Mouse (Mus musculus): ENCODE data around the gene Twist2.

Twist2 gene

GRCm38 (mm10) chr1:91880156-91880555, 78.9 kb downstream of the Twist2 start:
- no peak for TF ChIP-seq GATA4 (IDR thresholded peaks at IDR 0.05; ENCODE audit: insufficient replicate concordance, low read length)

DNA sequence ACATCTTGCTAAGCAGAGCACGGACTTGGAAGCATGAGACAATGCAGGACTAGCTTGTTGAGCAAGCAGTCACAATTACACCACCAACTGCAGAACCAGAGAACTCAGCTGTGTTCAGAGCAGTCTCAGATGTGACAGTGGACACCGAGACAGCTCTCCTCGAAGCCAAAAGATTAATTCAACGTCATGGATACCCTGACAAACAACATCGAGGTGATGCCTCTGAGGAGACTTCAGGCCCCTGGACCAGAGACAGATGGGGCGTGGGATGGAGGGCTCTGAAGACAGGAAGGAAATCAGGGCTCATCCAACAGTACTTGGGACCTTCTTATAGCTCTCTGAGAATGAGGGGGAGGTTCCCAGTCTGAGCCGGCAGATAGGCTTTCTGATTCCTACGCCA, 79.6 kb downstream of the Twist2 start:
- no peak for TF ChIP-seq GATA4 (IDR thresholded peaks at IDR 0.05; ENCODE audit: insufficient replicate concordance, low read length)

GRCm38 (mm10) chr1:91883115-91883514, 81.9 kb downstream of the Twist2 start:
- TF ChIP-seq GATA4 (IDR thresholded peaks at IDR 0.05; ENCODE audit: insufficient replicate concordance, low read length), result no peak

DNA sequence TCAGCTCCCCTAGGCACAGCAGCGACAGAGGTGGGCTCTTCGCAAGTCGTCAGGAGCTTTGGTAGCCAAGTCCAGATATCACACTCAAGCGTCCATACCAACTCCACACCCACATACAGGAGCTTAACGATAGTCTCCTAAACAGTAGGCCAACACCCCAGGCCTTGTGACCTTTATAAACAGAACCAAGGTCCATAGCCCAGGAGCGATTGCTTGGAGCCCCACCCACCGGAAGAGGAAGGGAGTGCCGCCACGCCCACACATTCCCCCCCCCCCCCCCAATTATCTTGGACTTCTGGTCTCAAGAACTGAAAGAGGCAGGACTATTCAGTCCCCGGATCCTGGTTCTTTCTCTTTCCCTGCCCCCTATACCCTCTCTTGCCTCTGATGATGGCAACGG, 92.3 kb downstream of the Twist2 start:
- TF ChIP-seq GATA4 (IDR thresholded peaks at IDR 0.05; ENCODE audit: insufficient replicate concordance, low read length), result no peak

- TF ChIP-seq GATA4 (IDR thresholded peaks at IDR 0.05; ENCODE audit: insufficient replicate concordance, low read length), result no peak
These were observed 93.0 kb downstream of the Twist2 start for GRCm38 (mm10) chr1:91894286-91894685.

DNA sequence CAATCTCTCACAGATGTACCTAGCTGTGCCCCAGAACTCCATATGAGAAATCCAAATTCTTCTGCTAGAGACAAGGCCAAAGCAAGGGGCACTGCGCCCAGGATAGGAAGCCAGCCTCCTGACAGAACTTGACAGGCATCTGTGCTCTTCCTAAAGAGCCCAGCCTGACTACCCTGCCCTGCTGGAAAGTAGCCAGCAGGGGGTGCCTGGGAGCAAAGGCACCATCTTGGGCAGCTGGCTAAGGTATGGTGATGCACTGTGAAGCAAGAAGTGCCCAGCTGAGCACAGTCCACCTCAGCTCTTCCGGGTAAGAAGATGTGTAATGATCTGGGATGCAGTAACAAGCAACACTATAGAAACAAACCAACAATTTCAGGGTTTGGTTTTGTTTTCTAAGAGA, 95.8 kb downstream of the Twist2 start:
- TF ChIP-seq GATA4 (IDR thresholded peaks at IDR 0.05; ENCODE audit: insufficient replicate concordance, low read length), result no peak

Measured in liver, adult (tissue).